Mouse (Mus musculus) MEL (cell line): ENCODE data around the gene Tbc1d13. TPM values are rescaled to one million over a fixed set of nuclear protein-coding genes. Genes with fewer than 3 reads are reported as not detected.
"Not testable (repeated sequence)": the region's sequence is repeated elsewhere in the genome, so short reads cannot be mapped to it uniquely, and the experiment has no call there.

ENCODE experiments used
- DNase-seq: peaks from one replicate; pipeline ENCODE4 v3.0.0; 2011; ENCODE audit warnings: low read depth, low spot score
- H3K27ac ChIP-seq: 2 replicates; pipeline ENCODE4 v1.5.1; 2012; ENCODE audit warnings: low read depth, mild to moderate bottlenecking, control low read depth, low read length, moderate library complexity; ENCODE audit not compliant: control insufficient read depth
- H3K27me3 ChIP-seq, 2 experiments: fragments of 150-350 bp in 1 of 2; sonication (generic) in 1 of 2; 2 replicates each; pipeline ENCODE4 v1.6.1; 2012; ENCODE audit warnings: low read length in 2 of 2, mild to moderate bottlenecking in 2 of 2, improper control_type of control experiment in 1 of 2, moderate library complexity in 1 of 2; ENCODE audit not compliant: insufficient read depth in 2 of 2, control insufficient read depth in 1 of 2
- H3K36me3 ChIP-seq, 2 experiments: 2 replicates each; pipeline ENCODE4 v1.6.1; 2012 to 2014; ENCODE audit warnings: low read length in 2 of 2, improper control_type of control experiment in 1 of 2, inconsistent platforms in 1 of 2, mild to moderate bottlenecking in 1 of 2; ENCODE audit not compliant: insufficient read depth in 2 of 2, control insufficient read depth in 1 of 2
- H3K4me1 ChIP-seq, 2 experiments: fragments of 150-350 bp in 1 of 2; sonication (generic) in 1 of 2; 2 replicates each; pipeline ENCODE4 v1.6.1; 2012; ENCODE audit warnings: low read length in 2 of 2, improper control_type of control experiment in 1 of 2, mild to moderate bottlenecking in 1 of 2; ENCODE audit not compliant: insufficient read depth in 2 of 2, control insufficient read depth in 1 of 2
- H3K4me3 ChIP-seq, 2 experiments: fragments of 150-350 bp in 1 of 2; sonication (generic) in 1 of 2; 2 replicates each; pipeline ENCODE4 v1.5.1; 2012; ENCODE audit warnings: low read depth in 2 of 2, low read length in 2 of 2, mild to moderate bottlenecking in 2 of 2, moderate library complexity in 2 of 2, control low read depth in 1 of 2, improper control_type of control experiment in 1 of 2; ENCODE audit not compliant: control insufficient read depth in 1 of 2, insufficient read depth in 1 of 2
- H3K79me2 ChIP-seq: 2 replicates; pipeline ENCODE4 v1.6.1; 2012; ENCODE audit warnings: mild to moderate bottlenecking, low read length, moderate library complexity; ENCODE audit not compliant: control insufficient read depth, poor library complexity, insufficient read depth
- H3K9ac ChIP-seq: 2 replicates; pipeline ENCODE4 v1.6.1; 2012; ENCODE audit warnings: low read depth, mild to moderate bottlenecking, control low read depth, low read length, moderate library complexity; ENCODE audit not compliant: control insufficient read depth, poor library complexity, severe bottlenecking
- H3K9me3 ChIP-seq: fragments of 150-350 bp; sonication (generic); replicated peaks from 2 replicates; pipeline ENCODE4 v1.6.1; 2012; ENCODE audit warnings: mild to moderate bottlenecking, low read length, improper control_type of control experiment, moderate library complexity; ENCODE audit not compliant: insufficient read depth
- CTCF ChIP-seq, 3 experiments: IDR thresholded peaks in 2 of 3; conservative IDR thresholded peaks in 1 of 3; 2 replicates each; pipeline ENCODE4 v1.5.1; 2011 to 2012; ENCODE audit warnings: low read length in 3 of 3, low read depth in 2 of 3, mild to moderate bottlenecking in 2 of 3, improper control_type of control experiment in 1 of 3, inconsistent platforms in 1 of 3, mixed read lengths in 1 of 3, moderate library complexity in 1 of 3; ENCODE audit not compliant: control insufficient read depth in 1 of 3, insufficient read depth in 1 of 3, poor library complexity in 1 of 3, severe bottlenecking in 1 of 3
- ELF1 ChIP-seq: IDR thresholded peaks from 2 replicates; pipeline ENCODE4 v1.6.1; 2014; ENCODE audit warnings: low read depth, mild to moderate bottlenecking, inconsistent platforms, low read length, improper control_type of control experiment, moderate library complexity
- ETS1 ChIP-seq: IDR thresholded peaks from 2 replicates; pipeline ENCODE4 v1.6.1; 2012; ENCODE audit warnings: low read depth, mild to moderate bottlenecking, inconsistent platforms, low read length, improper control_type of control experiment, moderate library complexity
- GATA1 ChIP-seq: IDR thresholded peaks from 2 replicates; pipeline ENCODE4 v1.6.1; 2011; ENCODE audit warnings: low read depth, low read length, improper control_type of control experiment
- HCFC1 ChIP-seq: IDR thresholded peaks from 2 replicates; pipeline ENCODE4 v1.6.1; 2012; ENCODE audit warnings: low read depth, mild to moderate bottlenecking, inconsistent platforms, low read length, improper control_type of control experiment, moderate library complexity
- JUND ChIP-seq: IDR thresholded peaks from 2 replicates; pipeline ENCODE4 v1.6.1; 2011; ENCODE audit warnings: low read depth, mild to moderate bottlenecking, improper control_type of control experiment, low read length
- KAT2A ChIP-seq: conservative IDR thresholded peaks from 2 replicates; pipeline ENCODE4 v1.6.1; 2012; ENCODE audit warnings: low read depth, low read length, improper control_type of control experiment, inconsistent platforms
- MAFK ChIP-seq: IDR thresholded peaks from 2 replicates; pipeline ENCODE4 v1.6.1; 2011; ENCODE audit warnings: low read depth, mild to moderate bottlenecking, low read length, improper control_type of control experiment, borderline replicate concordance
- MAZ ChIP-seq: IDR thresholded peaks from 2 replicates; pipeline ENCODE4 v1.6.1; 2012; ENCODE audit warnings: low read depth, mild to moderate bottlenecking, inconsistent platforms, low read length, improper control_type of control experiment
- MEF2A ChIP-seq: IDR thresholded peaks from 2 replicates; pipeline ENCODE4 v1.6.1; 2014; ENCODE audit warnings: low read depth, mild to moderate bottlenecking, inconsistent platforms, low read length, improper control_type of control experiment; ENCODE audit not compliant: poor library complexity, insufficient replicate concordance, severe bottlenecking; ENCODE audit errors: extremely low read depth
- RCOR1 ChIP-seq: IDR thresholded peaks from 2 replicates; pipeline ENCODE4 v1.6.1; 2012; ENCODE audit warnings: low read depth, mild to moderate bottlenecking, inconsistent platforms, low read length, improper control_type of control experiment
- SIN3A ChIP-seq: IDR thresholded peaks from 2 replicates; pipeline ENCODE4 v1.6.1; 2012; ENCODE audit warnings: low read length, improper control_type of control experiment, inconsistent platforms
- TCF12 ChIP-seq: IDR thresholded peaks from 2 replicates; pipeline ENCODE4 v1.6.1; 2014; ENCODE audit warnings: low read depth, mild to moderate bottlenecking, inconsistent platforms, low read length, improper control_type of control experiment, moderate library complexity
- USF1 ChIP-seq: IDR thresholded peaks from 2 replicates; pipeline ENCODE4 v1.6.1; 2014; ENCODE audit warnings: low read depth, mild to moderate bottlenecking, inconsistent platforms, low read length, improper control_type of control experiment, moderate library complexity
- ZC3H11A ChIP-seq: IDR thresholded peaks from 2 replicates; pipeline ENCODE4 v1.6.1; 2012; ENCODE audit warnings: low read depth, mild to moderate bottlenecking, inconsistent platforms, low read length, improper control_type of control experiment
- ZMIZ1 ChIP-seq: IDR thresholded peaks from 2 replicates; pipeline ENCODE4 v1.6.1; 2012; ENCODE audit warnings: low read depth, mild to moderate bottlenecking, inconsistent platforms, low read length, improper control_type of control experiment, moderate library complexity
- polyA plus RNA-seq, 2 experiments: library from polyadenylated mRNA; stranded (reverse) in 1 of 2; unstranded in 1 of 2; fragments of >175 nt in 1 of 2; fragments of >200 nt in 1 of 2; gene quantifications; 2 replicates each; pipeline versions ENCODE4 v1.2.1 to v1.2.4; 2012; ENCODE audit warnings: low replicate concordance in 2 of 2, low read depth in 1 of 2; ENCODE audit not compliant: insufficient read length in 2 of 2, insufficient read depth in 1 of 2, missing spikeins in 1 of 2
- total RNA-seq: library from RNA; depleted of rRNA; stranded (reverse); fragments of 300-350 nt; gene quantifications from 2 replicates; pipeline ENCODE4 v1.2.3, GENCODE M21; 2012

The Tbc1d13 gene
- total and polyA plus RNA-seq, 3 experiments = 62.4 to 78.5 TPM; not detected in 1

GRCm38 (mm10) chr2:30128789-30129188 lies 4.8 kb upstream of the Tbc1d13 start (continued):
- TF ChIP-seq RCOR1 = no peak
- TF ChIP-seq, all 39 proteins: peak for 10

- no peak for TF ChIP-seq MEF2A
- TF ChIP-seq HCFC1 = no peak
- no peak for TF ChIP-seq TCF12
- TF ChIP-seq MAFK = no peak
- no peak for TF ChIP-seq KAT2A
- no peak for TF ChIP-seq RCOR1
- TF ChIP-seq MAZ = no peak
- no peak for TF ChIP-seq ZC3H11A
- no peak for TF ChIP-seq ELF1
- no peak for TF ChIP-seq JUND
- no peak for TF ChIP-seq USF1
- no peak for TF ChIP-seq SIN3A
- no peak for TF ChIP-seq ZMIZ1
- TF ChIP-seq ETS1 = no peak
- TF ChIP-seq GATA1 = no peak
- no peak for DNase-seq
- no peak overlapping the region for H3K9ac ChIP-seq
- H3K4me1 ChIP-seq = peaks cover 2 to 11% of the 10 kb centered on the region in 2 experiments
- peaks cover 8% of the 10 kb centered on the region for H3K79me2 ChIP-seq
- H3K4me3 ChIP-seq = no peak overlapping the region
- H3K9me3 ChIP-seq = no peaks in the 10 kb centered on the region
- peaks cover 0 to 8% of the 10 kb centered on the region in 2 experiments; a peak in 2 of 4 replicates for H3K36me3 ChIP-seq
- no peak overlapping the region for H3K27ac ChIP-seq
- H3K27me3 ChIP-seq = no peaks in the 10 kb centered on the region
These were observed 3.4 kb upstream of the Tbc1d13 start for GRCm38 (mm10) chr2:30130156-30130555.

GRCm38 (mm10) chr2:30131240-30131639 lies 2.3 kb upstream of the Tbc1d13 start:
- H3K9me3 ChIP-seq, H3K27ac ChIP-seq, H3K9ac ChIP-seq, H3K36me3 ChIP-seq: not testable (repeated sequence)
- TF ChIP-seq CTCF (IDR thresholded peaks at IDR 0.05 in 2 of 3, conservative IDR thresholded peaks at IDR 0.05 in 1 of 3; ENCODE audit: control insufficient read depth in 1 of 3, insufficient read depth in 1 of 3, low read depth in 2 of 3, low read length in 3 of 3, poor library complexity in 1 of 3, severe bottlenecking in 1 of 3) = peak in 1 of 3 experiments; percentile 22; a peak in 3 of 6 replicates
- TF ChIP-seq, all 39 proteins: peak for 1; not testable (repeated sequence) for 38
- not testable (repeated sequence) for H3K27me3 ChIP-seq, H3K4me3 ChIP-seq, DNase-seq, H3K79me2 ChIP-seq
- peaks cover 2 to 11% of the 10 kb centered on the region in 2 experiments; a peak in 2 of 4 replicates for H3K4me1 ChIP-seq
